Mouse (Mus musculus): ENCODE data around the gene Gm10643.
A peak's percentile ranks its signal among the peaks of the same experiment; 100 is the strongest.

Gene Gm10643

DNA sequence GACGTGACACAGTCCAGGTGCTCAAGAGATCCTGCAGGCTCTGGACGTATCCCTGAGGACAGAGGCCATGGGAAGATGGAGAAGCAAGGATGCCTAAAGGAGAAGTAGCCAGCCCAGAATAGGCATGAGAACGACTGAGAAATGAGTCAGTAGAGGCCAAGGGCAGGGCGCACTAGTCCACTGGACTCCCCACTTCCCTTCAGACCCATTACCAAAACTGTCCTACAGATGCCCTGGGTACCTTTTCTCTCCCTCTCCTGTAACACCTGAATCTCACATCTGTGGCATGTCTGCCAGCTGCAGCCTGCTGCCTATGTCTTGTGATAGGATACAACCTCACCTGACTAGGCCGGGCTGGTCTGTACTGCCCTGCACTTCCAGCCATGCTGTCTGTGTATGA is 5.3 kb upstream of the Gm10643 start:
- DNase-seq, result no peak

- DNase-seq, result no peak
Measured at GRCm38 (mm10) chr8:84069750-84070149, 4.8 kb upstream of the Gm10643 start.

DNA sequence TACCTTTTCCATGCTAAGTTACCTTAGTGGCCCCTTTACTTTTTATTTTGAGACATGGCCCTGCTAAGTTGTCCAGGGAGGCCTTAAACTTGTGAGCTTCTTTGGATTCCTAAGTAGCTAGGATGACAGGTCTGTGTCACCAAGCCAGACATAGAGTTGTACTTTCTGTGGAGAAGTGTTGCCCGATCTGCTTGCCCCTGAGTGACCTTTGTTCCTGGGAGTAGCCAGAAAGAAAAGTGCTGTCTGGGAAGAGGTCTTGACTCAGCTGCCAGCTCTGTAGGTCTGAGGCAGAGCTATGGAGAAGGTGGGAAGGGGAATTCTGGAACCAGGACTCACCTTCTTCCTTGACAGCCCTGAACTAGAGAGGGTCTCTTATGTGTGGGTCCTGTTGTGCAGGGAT is 4.2 kb upstream of the Gm10643 start:
- no peak for DNase-seq

DNA sequence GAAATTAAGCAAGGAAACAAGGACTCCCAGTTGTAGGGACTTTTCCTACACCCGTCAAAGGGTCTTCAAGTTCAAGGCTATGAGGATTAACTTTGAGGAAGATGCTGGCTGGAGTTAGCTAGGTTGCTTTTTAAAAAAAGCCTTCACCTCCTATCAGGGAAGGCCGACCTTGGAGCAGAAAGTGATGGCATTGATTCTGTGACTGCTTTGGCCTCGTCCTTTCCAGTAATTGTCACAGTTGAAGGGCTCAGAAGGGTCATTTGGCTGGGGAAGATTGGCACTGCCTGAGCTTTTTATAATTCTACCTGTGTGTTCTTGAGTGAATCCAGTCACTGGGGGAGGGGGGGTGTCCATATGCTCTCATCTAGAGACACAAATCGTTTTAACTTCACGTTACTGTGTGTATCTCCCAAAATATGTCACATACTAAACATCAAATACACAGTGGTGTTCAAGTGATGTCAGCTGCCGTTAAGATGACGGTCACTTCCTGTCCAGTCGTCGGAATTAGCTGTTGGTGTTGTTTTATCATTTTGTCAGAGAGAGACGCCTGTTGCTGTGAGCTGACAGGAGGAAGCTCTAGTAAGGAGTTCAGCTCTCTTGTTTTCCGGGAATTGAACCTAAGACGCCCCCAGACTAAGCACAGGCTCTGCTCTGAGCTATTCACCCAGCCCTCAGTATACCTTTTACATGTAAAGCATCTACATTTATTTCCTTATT is 3.5 kb upstream of the Gm10643 start:
- no peak for DNase-seq

- no peak for DNase-seq
Measured at GRCm38 (mm10) chr8:84067911-84068310, 3.0 kb upstream of the Gm10643 start.

DNA sequence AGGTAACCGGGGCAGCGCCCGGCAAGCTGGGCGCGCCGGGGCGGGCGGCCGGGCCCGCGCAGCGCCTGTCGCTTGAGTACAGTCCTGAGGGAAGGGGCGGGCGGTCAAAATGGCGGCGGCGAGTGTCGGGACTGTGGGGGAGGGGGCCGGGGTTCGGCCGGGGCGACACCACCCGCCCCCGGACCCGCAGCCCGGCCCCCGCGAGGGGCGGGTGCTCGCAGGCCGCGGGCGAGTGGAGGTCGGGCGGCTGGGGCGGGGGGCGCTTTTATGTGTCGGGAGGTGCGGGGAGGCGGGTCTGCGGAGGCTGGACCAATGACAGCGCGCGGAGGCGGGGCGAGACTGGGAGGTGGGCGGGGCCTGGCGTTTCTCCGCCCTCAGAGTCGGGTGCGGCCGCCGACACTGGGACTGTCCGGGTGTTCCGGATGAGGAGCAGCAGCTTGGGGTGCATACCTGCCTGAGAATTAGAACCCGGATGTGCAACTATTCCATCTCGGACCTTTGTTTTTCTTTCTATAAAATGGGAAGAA is 2.2 kb upstream of the Gm10643 start:
- DNase-seq, result peak; percentile 95

- peak; percentile 98 for DNase-seq
Measured at GRCm38 (mm10) chr8:84066291-84066930, 1.5 kb upstream of the Gm10643 start, which contains the start of gene Rfx1. Rfx1 (plus strand) TSS chr8:84066834.

DNA sequence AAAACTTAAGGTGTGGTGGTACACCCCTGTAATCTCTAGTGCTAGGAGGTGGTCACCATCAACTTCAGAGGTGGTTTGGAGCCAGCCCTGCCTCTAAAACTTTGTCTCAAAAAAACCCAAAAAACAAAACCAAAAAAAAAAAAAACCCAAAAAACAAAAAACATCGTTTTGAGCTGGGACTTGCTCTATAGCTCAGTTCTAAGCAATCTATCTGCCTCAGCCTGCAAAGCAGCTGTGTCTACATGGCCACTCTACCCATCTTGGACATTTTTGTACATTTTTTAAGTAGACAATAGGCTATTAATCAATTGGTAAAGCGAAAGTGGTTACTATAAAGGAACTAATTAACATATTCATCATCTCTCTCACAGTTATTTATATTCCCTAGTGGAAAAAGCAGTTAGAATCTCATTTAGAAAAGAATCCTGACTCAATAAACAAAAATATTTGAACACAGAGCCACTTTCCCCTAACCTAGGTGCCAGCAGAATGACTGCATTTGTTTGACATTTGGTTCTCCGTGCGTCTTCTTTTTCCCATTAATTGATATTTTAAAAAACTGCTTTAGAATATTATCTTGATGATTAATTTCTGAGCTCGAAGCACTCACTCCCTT is 628 bp upstream of the Gm10643 start:
- DNase-seq, result no peak

- DNase-seq, result no peak
Measured at GRCm38 (mm10) chr8:84063861-84064610, 901 bp downstream of the Gm10643 start.

- no peak for DNase-seq
Measured at GRCm38 (mm10) chr8:84060245-84060644, 4.7 kb downstream of the Gm10643 start.

DNA sequence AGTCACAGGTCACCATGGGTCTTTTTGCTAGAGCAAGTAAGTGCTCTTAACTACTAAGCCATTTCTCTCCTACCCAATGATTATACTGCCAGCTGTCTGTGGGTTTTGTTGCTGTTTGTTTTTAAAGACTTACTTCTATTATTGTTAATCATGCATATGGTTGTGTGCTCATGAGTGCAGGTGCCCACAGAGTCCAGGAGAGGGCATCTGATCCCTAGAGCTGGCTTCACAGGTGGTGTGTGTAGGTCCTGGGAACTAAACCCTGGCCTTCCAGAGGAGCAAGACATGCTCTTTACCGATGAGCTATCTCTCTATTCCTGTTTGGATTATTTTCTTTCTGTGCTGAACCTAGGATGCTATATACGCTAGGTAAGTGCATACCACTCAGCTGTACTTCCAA is 5.7 kb downstream of the Gm10643 start:
- no peak for DNase-seq

DNA sequence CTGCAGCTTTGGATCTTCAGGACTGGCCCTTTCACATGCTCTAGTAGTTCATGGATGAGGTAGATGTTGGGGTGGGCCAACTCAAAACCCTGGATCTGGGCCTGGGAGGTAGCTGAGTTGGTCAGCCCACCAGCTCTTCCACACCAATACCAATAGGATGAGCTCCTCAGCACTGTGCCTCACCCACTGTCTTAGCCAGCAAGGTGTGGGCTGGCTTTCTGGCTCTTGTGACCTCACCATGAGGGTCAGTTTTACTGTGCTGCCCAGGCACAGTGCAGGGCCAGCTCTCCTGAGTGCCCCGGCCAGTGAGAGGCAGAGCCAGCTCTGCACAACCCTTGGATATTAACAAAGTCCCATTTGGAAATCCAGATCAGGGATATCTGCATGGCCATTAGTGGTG is 7.1 kb downstream of the Gm10643 start:
- no peak for DNase-seq

GRCm38 (mm10) chr8:84053229-84053628 is 11.7 kb downstream of the Gm10643 start:
- DNase-seq, result no peak

- no peak for DNase-seq
Measured at GRCm38 (mm10) chr8:84052746-84053145, 12.2 kb downstream of the Gm10643 start.

- DNase-seq, result no peak
Measured at GRCm38 (mm10) chr8:84048171-84048570, 16.8 kb downstream of the Gm10643 start.

DNA sequence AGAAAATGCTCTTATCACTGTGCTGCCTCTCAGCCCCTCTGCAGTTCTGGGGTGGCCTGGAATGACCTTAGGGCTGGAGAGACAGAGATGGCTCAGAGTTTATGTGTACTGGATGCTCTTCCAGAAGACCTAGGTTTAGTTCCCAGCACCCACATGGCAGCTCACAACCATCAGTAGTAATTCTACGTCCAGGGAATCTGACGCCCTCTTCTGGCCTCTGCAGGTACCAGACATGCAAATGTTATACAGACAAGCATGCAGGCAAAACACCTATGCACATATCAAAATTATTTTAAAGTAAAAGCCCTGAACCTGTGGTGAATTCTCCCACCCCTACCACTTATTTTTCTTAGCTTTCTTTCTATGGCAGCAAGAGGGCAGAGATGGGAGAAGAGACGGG is 18.4 kb downstream of the Gm10643 start:
- no peak for DNase-seq

- no peak for DNase-seq
Measured at GRCm38 (mm10) chr8:84044900-84045299, 20.0 kb downstream of the Gm10643 start, which contains the start of gene Rln3. Rln3 (minus strand) TSS chr8:84045000.

DNA sequence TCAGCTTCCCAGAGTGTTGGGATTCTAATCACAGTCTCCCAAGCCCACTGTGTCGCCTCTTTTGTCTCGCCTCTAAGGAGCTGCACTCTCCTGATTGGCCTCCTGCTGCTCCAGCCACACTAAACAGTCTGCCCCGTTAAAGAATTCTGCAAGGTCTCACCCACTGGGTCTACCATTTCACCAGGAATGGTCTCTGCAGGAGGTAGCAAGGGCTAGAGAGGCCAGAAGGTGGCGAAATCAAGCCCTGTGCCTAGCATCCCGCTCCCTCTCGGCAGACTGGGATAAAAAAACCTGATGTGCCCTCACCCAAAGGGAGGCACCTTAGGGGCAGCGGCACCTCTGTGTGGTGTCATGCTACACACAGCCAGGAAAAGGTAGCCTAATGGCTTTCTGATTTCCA is 20.8 kb downstream of the Gm10643 start:
- DNase-seq, result no peak

DNA sequence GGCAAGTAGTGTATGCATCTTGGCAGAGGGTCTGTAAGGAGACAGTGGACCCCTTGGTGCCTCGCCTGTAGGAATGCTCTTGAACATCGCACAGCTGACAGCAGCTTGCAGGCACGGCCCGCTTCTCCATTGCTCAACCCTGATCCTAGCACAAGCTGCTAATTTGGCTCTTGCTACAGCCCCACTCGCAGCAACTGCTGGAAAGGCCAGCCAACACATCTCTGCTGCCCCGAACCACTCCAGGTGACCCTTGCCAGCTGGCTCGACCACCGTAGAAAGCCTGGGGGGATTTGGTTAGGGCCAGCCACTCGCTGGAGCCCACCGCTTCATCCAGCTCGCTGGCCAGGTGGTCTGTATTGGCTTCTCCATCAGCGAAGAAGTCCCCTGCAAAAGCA is 22.0 kb downstream of the Gm10643 start:
- DNase-seq, result no peak

DNA sequence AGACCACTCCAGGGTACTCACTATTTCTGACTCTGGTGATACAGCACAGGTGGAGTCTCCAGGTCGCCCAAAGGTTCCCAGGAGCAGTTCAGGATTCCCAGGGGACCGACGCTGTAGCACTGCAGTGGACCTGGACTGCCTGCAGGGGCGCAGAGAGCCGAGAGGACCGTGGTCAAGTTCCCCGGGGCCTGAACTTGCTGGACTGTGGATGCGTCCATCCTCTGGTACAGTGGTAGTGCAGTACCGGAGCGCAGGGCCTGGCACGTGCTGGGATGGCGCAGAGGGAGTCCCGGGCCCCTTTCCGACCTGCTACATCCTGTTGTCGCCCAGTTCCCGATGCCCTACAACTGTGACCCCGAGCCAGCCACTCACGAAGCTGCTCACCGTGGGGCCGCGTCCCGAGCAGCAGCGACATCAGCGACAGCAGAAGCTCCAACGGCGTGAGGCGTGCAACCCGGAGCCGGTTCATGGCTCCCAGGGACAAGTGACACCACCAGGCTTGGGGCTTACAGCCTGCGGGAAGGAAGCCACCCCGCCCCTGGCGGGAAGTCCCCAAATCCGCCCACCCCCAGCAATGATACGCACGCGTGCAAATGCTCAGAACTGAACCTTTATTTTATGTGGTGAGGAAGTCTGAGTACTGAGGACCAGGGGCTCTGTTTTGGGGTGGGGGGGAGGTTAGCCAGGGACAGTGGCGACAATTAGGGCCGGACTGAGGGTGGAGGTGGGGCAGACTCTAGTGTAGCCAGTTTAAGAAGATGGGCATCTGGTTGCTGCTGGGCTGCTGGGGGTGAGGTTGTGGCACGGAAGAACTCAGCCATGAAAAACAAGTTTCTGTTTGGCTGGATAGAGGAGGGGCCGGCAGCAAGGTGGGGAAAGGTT is 22.6 kb downstream of the Gm10643 start, which contains the start of gene Il27ra:
TSS of gene Il27ra (minus strand) at position 524 of the 882 bp plus-strand sequence.
- DNase-seq, result no peak

- DNase-seq, result peak; percentile 75
Measured at GRCm38 (mm10) chr8:84039050-84039449, 25.9 kb downstream of the Gm10643 start.

GRCm38 (mm10) chr8:84038015-84038414 is 26.9 kb downstream of the Gm10643 start:
- DNase-seq, result no peak
